Mouse (Mus musculus): ENCODE results near the gene Banf2.

GRCm38 (mm10) chr2:144025361-144025760 is 7.5 kb upstream of the Banf2 start:
- no peak for TF ChIP-seq POLR2A (IDR thresholded peaks at IDR 0.05; ENCODE audit: low read depth, low read length)
- no peak for TF ChIP-seq CTCF (IDR thresholded peaks at IDR 0.05; ENCODE audit: extremely low read depth, insufficient read length, insufficient replicate concordance, low read depth, low read length)
